Comparison of ENCODE assay signal across 24 mouse cellular contexts in genomic region chr11:83854707-83855106, GRCm38 (mm10). TPM values are rescaled to one million over a fixed set of nuclear protein-coding genes. Genes with fewer than 3 reads are reported as not detected.
A peak's percentile ranks its signal among the peaks of the same experiment; 100 is the strongest.
DNase-seq lines count a peak whose midpoint lies in the region; ATAC-seq and TF ChIP-seq lines count a peak whose summit lies in the region.
"Had no signal": no experiment of that assay in that cellular context is flagged by ENCODE, and none has a peak within 500 bp of the region (broad histone marks: within the 10 kb centered on the region; RNA-seq: fewer than 3 reads in every experiment).

No protein-coding gene starts in this region.

- no peaks in the 10 kb centered on the region for H3K9me3 ChIP-seq in forebrain, postnatal 0 days (ENCODE audit: low read length)
- H3K9me3 ChIP-seq in forebrain, embryonic 10.5 days = no peaks in the 10 kb centered on the region
- H3K9me3 ChIP-seq in limb, embryonic 11.5 days (ENCODE audit: control insufficient read depth, low read length) = no peaks in the 10 kb centered on the region
- no peaks in the 10 kb centered on the region for H3K9me3 ChIP-seq in limb, embryonic 10.5 days (replicated peaks)
- H3K9me3 ChIP-seq: heart, embryonic 15.5 days; hindbrain, embryonic 13.5 days; limb, embryonic 12.5 days; midbrain, embryonic 13.5 days had no signal

- peak; percentile 9 for DNase-seq in forebrain, postnatal 0 days
- no peak for DNase-seq in forebrain, embryonic 10.5 days (ENCODE audit: extremely low spot score, low spot score)
- DNase-seq in limb, embryonic 11.5 days (ENCODE audit: low spot score) = peak; percentile 32
- DNase-seq in limb, embryonic 10.5 days (ENCODE audit: low spot score) = no peak
- DNase-seq in retina, embryonic 14.5 days (ENCODE audit: low spot score) = peak; percentile 44
- no peak for DNase-seq in retina, postnatal 1 day
- peak; percentile 5 for DNase-seq in splenic B cell, adult 2 months (ENCODE audit: low read depth, low spot score)
- no peak for DNase-seq in left cerebral cortex, adult 2 months (ENCODE audit: extremely low spot score in 1 of 2, low spot score in 2 of 2)
- DNase-seq: cerebellum, adult 11 months; heart, postnatal 36 days; liver, postnatal 0 days; thymus, adult 18-20 months; thymus, postnatal 36 days had no signal

- no peak overlapping the region for H3K9ac ChIP-seq in forebrain, postnatal 0 days
- no peak overlapping the region for H3K9ac ChIP-seq in limb, embryonic 11.5 days (ENCODE audit: low read length)
- H3K9ac ChIP-seq: heart, embryonic 15.5 days; hindbrain, embryonic 13.5 days; limb, embryonic 12.5 days; midbrain, embryonic 13.5 days had no signal

- no peak overlapping the region for H3K4me3 ChIP-seq in forebrain, postnatal 0 days (ENCODE audit: low read depth, low read length)
- H3K4me3 ChIP-seq in forebrain, embryonic 10.5 days = no peak overlapping the region
- H3K4me3 ChIP-seq in limb, embryonic 11.5 days (ENCODE audit: low read depth, low read length) = no peak overlapping the region
- no peak overlapping the region for H3K4me3 ChIP-seq in limb, embryonic 10.5 days
- no peak overlapping the region for H3K4me3 ChIP-seq in left cerebral cortex, adult 2 months
- H3K4me3 ChIP-seq: heart, embryonic 15.5 days; hindbrain, embryonic 13.5 days; limb, embryonic 12.5 days; midbrain, embryonic 13.5 days had no signal

- H3K4me2 ChIP-seq in forebrain, postnatal 0 days (ENCODE audit: low read depth) = no peak overlapping the region
- no peak overlapping the region for H3K4me2 ChIP-seq in limb, embryonic 11.5 days (ENCODE audit: low read depth, severe bottlenecking)
- H3K4me2 ChIP-seq: heart, embryonic 15.5 days; hindbrain, embryonic 13.5 days; limb, embryonic 12.5 days; midbrain, embryonic 13.5 days had no signal

- H3K4me1 ChIP-seq in forebrain, postnatal 0 days (ENCODE audit: insufficient read depth) = no peaks in the 10 kb centered on the region
- H3K4me1 ChIP-seq in forebrain, embryonic 10.5 days = peaks cover 38% of the 10 kb centered on the region
- H3K4me1 ChIP-seq in limb, embryonic 11.5 days (ENCODE audit: control insufficient read depth, insufficient read depth, low read length) = peaks cover 24% of the 10 kb centered on the region
- peaks cover 38% of the 10 kb centered on the region for H3K4me1 ChIP-seq in limb, embryonic 10.5 days

- H3K27ac ChIP-seq in forebrain, postnatal 0 days (ENCODE audit: low read depth, low read length) = no peak overlapping the region
- H3K27ac ChIP-seq in forebrain, embryonic 10.5 days = no peak overlapping the region
- no peak overlapping the region for H3K27ac ChIP-seq in limb, embryonic 11.5 days (replicated peaks; ENCODE audit: low read depth, low read length)
- no peak overlapping the region for H3K27ac ChIP-seq in limb, embryonic 10.5 days
- no peak overlapping the region for H3K27ac ChIP-seq in left cerebral cortex, adult 2 months
- H3K27ac ChIP-seq: heart, embryonic 15.5 days; hindbrain, embryonic 13.5 days; limb, embryonic 12.5 days; midbrain, embryonic 13.5 days had no signal

- no peak for TF ChIP-seq CTCF in forebrain, postnatal 0 days (IDR thresholded peaks at IDR 0.05; ENCODE audit: low read depth)
- TF ChIP-seq CTCF in left cerebral cortex, adult 2 months (IDR thresholded peaks at IDR 0.05) = no peak

- intact Hi-C loops in left cerebral cortex, adult 2 months (cut with DNase I) = loop anchor here (2.0 to 5.0 kb wide), 2 partner anchors 662 to 1988 kb away; no protein-coding TSS in a partner anchor

- no peak for ATAC-seq in forebrain, postnatal 0 days
- ATAC-seq in limb, embryonic 11.5 days (ENCODE audit: insufficient number of reproducible peaks, low FRiP score, low TSS enrichment, low read depth) = no peak
- ATAC-seq: CD4-positive, CD25-positive, alpha-beta regulatory T cell, adult 4 months; forebrain, embryonic 14.5 days; inflammation-experienced regulatory T-cells, adult 6 months; liver, postnatal 0 days; midbrain, embryonic 13.5 days had no signal

- WGBS in forebrain, postnatal 0 days = 12% methylated on average over 2 of the region's 2 CpGs
- WGBS in forebrain, embryonic 10.5 days = 12% methylated on average over 2 of the region's 2 CpGs
- WGBS in limb, embryonic 11.5 days = 8% methylated on average over 2 of the region's 2 CpGs
- WGBS in limb, embryonic 10.5 days = 16% methylated on average over 2 of the region's 2 CpGs

- H3K36me3 ChIP-seq in forebrain, postnatal 0 days (ENCODE audit: insufficient read depth) = no peaks in the 10 kb centered on the region
- no peaks in the 10 kb centered on the region for H3K36me3 ChIP-seq in forebrain, embryonic 10.5 days (replicated peaks)
- H3K36me3 ChIP-seq in limb, embryonic 11.5 days (ENCODE audit: control insufficient read depth, insufficient read depth, low read length) = peaks cover 2% of the 10 kb centered on the region; the same call in 1 of the 2 replicates
- H3K36me3 ChIP-seq in limb, embryonic 10.5 days = no peaks in the 10 kb centered on the region
- no peaks in the 10 kb centered on the region for H3K36me3 ChIP-seq in splenic B cell, adult 2 months (ENCODE audit: control insufficient read depth, insufficient read depth, low read length, poor library complexity, severe bottlenecking)
- H3K36me3 ChIP-seq: heart, embryonic 15.5 days; hindbrain, embryonic 13.5 days; limb, embryonic 12.5 days; midbrain, embryonic 13.5 days had no signal

- H3K27me3 ChIP-seq in forebrain, postnatal 0 days (ENCODE audit: insufficient read depth, low read length) = peaks cover 74% of the 10 kb centered on the region
- H3K27me3 ChIP-seq in forebrain, embryonic 10.5 days (ENCODE audit: poor library complexity, severe bottlenecking) = peaks cover 100% of the 10 kb centered on the region
- peaks cover 56% of the 10 kb centered on the region for H3K27me3 ChIP-seq in limb, embryonic 11.5 days (ENCODE audit: control insufficient read depth, insufficient read depth, low read length)
- H3K27me3 ChIP-seq in limb, embryonic 10.5 days (ENCODE audit: low read depth, poor library complexity, severe bottlenecking) = peaks cover 96% of the 10 kb centered on the region
- peaks cover 7% of the 10 kb centered on the region for H3K27me3 ChIP-seq in splenic B cell, adult 2 months (ENCODE audit: control insufficient read depth, insufficient read depth, low read length, poor library complexity, severe bottlenecking)

RNA-seq across cellular contexts. Expression of gene Hnf1b, which starts 4.8 kb away (rescaled TPM):
- 0.08 TPM in 1 of 2 replicates, not detected in the other for total RNA-seq in forebrain, postnatal 0 days (2014; rRNA removed)
- polyA plus RNA-seq in forebrain, postnatal 0 days (2015; fragmentation: Nextera tagmentation; extraction: Ambion mirVana) = 0.15 and 0.27 TPM in 2 replicates
- not detected in 2 replicates for polyA plus RNA-seq in forebrain, embryonic 10.5 days (2016; fragmentation: Nextera tagmentation; extraction: Ambion mirVana)
- 0.25 TPM in 1 of 2 replicates, not detected in the other for polyA plus RNA-seq in limb, embryonic 11.5 days (2014; fragmentation: Nextera tagmentation; extraction: Ambion mirVana)
- 0.14 TPM in 1 of 2 replicates, not detected in the other for polyA plus RNA-seq in limb, embryonic 10.5 days (2016; fragmentation: Nextera tagmentation; extraction: Ambion mirVana)
- under 1 TPM; 0.23 to 0.75 TPM for total RNA-seq in left cerebral cortex, adult 2 months (2021)
- total RNA-seq: gastrocnemius, adult 8-10 months; heart, postnatal 36 days; megakaryocyte progenitor cell, adult 5-6 weeks; monocyte, adult 5-6 weeks had no signal
- polyA plus RNA-seq: CD4-positive, CD25-positive, alpha-beta regulatory T cell, adult 4 months; embryonic facial prominence, embryonic 14.5 days; inflammation-experienced regulatory T-cells, adult 6 months; limb, embryonic 12.5 days; midbrain, embryonic 13.5 days had no signal

Comparison
In these comparisons a context has a peak if more than half of its experiments do, and no peak if none do; other contexts are left out.
1. DNase-seq: peak in forebrain, postnatal 0 days (single experiment), limb, embryonic 11.5 days (single experiment), retina, embryonic 14.5 days (single experiment) and splenic B cell, adult 2 months (single experiment); none in forebrain, embryonic 10.5 days (single experiment), limb, embryonic 10.5 days (single experiment), retina, postnatal 1 day (single experiment) and left cerebral cortex, adult 2 months (0 of 2).